Mouse (Mus musculus): ENCODE measurements around the gene Rtraf. TPM values are rescaled to one million over a fixed set of nuclear protein-coding genes. Genes with fewer than 3 reads are reported as not detected.
"Not testable (repeated sequence)": the region's sequence is repeated elsewhere in the genome, so short reads cannot be mapped to it uniquely, and the experiment has no call there.

Rtraf gene
- 34.3 and 36.9 TPM in 2 replicates for polyA plus RNA-seq (2012; rRNA removed)

DNA sequence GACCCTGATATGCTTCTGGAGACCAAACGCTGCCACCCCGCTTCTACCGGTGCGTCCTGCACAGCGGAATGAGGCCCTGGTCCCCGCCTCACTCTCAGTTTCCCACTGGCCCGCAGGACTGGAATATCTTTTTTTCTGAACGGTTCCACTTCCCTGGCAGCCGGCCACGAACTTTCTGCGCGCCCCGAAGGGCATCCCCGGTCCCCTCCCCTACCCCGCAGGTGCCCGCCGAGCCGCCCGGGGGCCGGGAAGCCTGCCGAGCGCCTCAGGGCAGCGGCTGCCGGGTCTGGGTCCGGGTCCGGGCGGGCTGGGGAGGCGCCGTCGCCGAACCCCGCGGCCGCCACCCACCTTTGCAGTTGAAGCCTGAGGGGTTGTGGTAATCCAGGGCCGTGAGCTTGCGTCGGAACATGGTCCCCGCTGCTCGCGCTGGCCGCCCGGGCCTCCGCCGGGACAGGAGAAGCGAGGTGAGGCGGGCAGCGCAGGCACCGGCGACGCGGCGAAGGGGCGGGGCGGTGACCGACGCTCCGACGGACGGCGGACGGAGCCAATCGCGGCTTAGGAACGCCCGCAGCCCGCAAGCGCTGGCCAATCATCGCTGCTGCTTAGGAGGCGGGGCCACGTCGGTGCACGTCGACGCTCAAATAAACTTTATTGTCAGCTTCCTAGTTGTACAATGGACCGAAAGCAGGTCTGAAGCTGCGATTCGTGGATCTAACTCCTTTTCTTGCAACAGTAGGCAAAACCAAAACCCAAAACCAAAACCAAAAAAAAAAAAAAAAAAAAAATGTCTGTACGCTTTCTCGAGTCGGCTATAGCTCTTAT is at the start of gene Rtraf:
Gene Rtraf (minus strand): TSS at position 504 of the 822 bp plus-strand sequence.
- WGBS: under 1% methylated on average over 80 of the region's 80 CpGs
- DNase-seq (ENCODE audit: low read depth, low spot score): peak; percentile 70

- 71% methylated on average over 5 of the region's 5 CpGs for WGBS
- no peak for DNase-seq (ENCODE audit: low read depth, low spot score)
These were observed 43.8 kb upstream of the Rtraf start for GRCm38 (mm10) chr14:19867286-19867935.

DNA sequence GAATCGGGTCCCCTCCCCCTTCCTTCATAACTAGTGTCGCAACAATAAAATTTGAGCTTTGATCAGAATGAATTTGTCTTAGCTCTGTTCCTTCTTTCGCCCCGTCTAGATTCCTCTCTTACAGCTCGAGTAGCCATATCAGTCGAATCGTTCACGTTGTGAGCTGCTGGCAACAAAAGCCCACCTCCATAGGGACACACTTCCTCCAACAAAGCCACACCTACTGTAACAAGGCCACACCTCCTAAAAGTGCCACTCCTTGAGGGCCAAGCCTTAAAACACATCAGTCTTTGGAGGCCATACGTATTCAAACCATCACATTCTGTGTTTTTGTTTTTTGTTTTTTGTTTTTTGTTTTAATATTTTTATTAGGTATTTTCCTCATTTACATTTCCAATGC is 41.5 kb upstream of the Rtraf start:
- not testable (repeated sequence) for DNase-seq (ENCODE audit: low read depth, low spot score)
- WGBS: 67% methylated on average over 9 of the region's 9 CpGs

DNA sequence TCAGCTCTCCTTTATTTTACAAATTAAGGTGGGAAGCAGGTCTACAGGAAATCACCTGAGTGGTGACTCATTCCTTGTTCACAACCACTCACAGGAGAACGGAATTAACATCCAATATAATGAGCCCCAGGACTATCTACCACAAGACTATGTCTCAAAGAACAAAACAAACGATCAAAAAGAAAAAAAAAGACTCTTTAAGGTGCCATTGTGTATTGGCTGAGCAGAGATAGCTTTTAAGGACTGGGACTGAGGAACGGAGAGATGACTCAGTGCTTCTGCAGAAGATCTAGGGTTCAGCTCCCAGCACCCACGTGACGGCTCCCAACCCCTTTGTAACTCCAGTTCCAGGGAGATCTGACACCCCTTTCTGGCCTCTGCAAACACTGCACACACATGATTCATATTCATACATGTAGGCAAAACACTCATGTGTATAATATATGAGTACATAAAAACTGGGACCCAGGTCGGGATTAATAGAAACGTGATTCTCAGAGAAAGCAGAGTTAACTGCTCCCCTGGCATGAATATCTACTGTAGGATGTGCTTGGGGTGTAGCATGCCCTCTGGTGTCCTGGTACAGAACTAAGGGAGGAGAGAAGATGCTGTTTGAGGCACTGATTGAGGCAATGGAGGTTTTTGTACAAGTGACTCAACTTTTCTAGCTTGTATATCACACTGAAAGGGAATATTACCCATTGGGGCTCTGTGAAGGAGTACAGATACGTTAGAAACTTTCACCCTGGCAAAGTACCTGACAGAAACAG is 37.9 kb upstream of the Rtraf start:
- DNase-seq (ENCODE audit: low read depth, low spot score): no peak
- 80% methylated on average over 8 of the region's 8 CpGs for WGBS

DNA sequence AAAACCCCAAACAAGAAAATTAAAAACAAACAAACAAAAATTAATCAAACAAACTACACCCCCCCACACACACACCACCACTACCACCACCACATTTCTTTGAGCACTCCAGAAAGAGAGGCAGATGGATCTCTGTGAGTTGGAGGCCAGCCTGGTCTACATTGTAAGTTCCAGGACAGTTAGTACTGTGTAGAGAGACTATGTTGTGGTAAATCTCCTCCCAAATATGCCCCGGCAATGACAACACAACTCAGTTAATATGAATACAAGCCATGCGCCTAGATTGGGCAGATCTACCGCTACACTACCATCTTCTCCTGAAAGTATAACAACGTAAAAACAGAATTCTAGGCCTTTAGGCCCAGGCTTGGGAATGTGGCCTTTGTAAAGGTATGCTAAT is 36.7 kb upstream of the Rtraf start:
- 90% methylated on average over 4 of the region's 4 CpGs for WGBS
- no peak for DNase-seq (ENCODE audit: low read depth, low spot score)

DNA sequence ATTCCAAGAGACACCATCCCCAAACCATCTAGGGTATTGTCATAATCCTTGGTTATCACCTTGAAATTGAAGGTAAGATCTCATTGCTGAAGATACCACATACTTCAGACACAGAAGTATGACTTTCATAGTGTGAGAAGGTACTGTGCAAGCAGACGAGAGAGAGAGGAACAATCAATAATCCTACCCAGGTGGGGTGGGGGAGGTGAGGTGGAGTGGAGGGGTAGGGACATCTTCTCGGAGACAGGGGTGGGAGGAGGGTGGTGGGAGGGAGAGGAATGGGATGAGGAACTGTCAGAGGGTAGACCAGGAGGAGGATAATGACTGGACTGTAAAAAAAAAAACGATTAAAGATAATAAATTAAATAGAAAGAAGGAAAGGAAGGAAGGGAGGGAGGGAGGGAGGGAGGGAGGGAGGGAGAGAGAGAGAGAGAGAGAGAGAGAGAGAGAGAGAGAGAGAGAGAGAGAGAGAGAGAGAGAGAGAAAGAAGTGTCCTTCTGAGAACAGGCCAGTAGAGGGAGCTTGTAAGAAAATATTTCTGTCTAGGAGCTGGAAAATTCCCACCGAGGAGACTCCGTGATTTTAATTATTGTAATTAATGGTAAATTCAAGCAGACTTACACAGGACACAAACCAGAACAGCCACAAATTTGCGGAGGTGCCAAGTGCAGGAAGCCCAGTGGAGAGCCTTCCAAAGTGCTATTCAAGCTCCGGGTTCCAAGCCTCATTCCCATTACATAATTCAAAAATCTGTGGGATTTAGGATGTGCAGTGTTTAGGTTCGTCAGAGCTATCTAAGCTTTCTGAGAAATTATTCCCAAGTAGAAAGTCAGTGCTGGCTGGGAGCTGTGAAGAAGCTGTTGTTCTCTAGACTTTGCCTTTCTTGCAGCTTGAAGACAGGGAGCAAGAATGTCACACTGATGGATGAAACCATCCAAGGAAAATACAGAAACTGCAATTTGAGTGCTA is 35.5 kb upstream of the Rtraf start:
- DNase-seq (ENCODE audit: low read depth, low spot score): no peak
- WGBS: 44% methylated on average over 8 of the region's 8 CpGs

GRCm38 (mm10) chr14:19858279-19858678 is 34.7 kb upstream of the Rtraf start:
- no peak for DNase-seq (ENCODE audit: low read depth, low spot score)
- 67% methylated on average over 2 of the region's 2 CpGs for WGBS

GRCm38 (mm10) chr14:19853471-19853870 is 29.8 kb upstream of the Rtraf start:
- WGBS: 65% methylated on average over 3 of the region's 3 CpGs
- no peak for DNase-seq (ENCODE audit: low read depth, low spot score)

GRCm38 (mm10) chr14:19839600-19840332 is 16.1 kb upstream of the Rtraf start:
- DNase-seq (ENCODE audit: low read depth, low spot score): no peak
- 24% methylated on average over 15 of the region's 15 CpGs for WGBS

DNA sequence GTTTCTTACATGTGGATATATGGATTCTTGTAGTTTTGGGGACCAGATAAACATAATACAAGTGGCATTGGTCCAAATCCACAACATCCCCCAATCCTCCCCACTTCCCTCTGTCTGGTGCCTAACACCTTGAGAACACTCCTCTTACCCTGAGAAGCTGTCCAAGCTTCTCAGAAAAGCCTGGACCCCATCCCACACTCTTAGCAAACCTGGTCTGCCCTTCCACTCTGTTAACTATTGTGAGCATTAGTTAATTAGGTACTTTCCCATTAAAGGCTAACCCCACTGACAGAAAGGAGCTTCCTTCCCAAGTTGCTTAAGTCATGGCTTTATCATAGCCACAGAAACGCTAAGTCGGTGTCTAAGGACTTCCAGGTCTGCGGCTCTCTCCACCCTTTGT is 12.7 kb upstream of the Rtraf start:
- WGBS: 82% methylated on average over 3 of the region's 3 CpGs
- no peak for DNase-seq (ENCODE audit: low read depth, low spot score)

- 67% methylated on average over 11 of the region's 11 CpGs for WGBS
- no peak for DNase-seq (ENCODE audit: low read depth, low spot score)
These were observed 1.9 kb upstream of the Rtraf start for GRCm38 (mm10) chr14:19825481-19825880.

DNA sequence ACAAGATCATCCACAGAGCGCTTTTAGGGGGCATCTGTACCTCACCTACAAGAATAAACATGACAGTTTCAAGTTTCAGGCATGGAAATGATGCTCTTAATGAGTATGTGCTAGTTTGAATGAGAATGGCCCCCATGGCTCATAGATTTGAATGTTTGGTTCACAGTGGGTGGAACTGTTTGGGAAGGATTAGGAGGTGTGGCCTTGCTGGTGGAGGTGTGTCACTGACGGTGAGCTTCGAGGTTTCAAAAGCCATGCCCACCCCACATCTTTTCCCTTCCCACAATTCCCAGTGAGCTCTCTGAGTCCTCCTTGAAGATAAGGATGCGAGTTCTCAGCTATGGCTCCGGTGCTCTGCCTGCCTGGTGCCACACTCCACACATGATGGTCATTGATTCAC is 1.9 kb downstream of the Rtraf start:
- WGBS: 98% methylated on average over 5 of the region's 5 CpGs
- DNase-seq (ENCODE audit: low read depth, low spot score): no peak

DNA sequence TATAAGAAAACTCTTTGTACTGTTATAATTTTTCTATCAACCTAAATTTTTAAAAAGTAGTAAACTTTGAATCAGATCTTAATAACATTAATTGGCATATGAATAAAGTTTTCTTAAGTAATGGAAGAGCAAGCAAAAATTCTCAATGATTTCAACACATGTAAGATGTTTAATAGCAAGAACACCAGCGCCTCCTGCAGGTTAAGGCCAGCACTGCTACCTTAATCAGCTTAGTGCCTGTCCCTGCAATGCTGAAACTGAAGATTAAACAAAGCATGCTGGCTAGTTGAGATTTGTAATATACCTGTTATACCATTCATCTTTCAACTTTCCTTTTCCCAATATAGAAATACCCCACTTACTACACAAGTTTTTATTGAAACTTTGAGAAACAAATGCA is 5.7 kb downstream of the Rtraf start:
- WGBS: 2% methylated on average over 1 of the region's 1 CpGs
- no peak for DNase-seq (ENCODE audit: low read depth, low spot score)

- 45% methylated on average over 2 of the region's 2 CpGs for WGBS
- no peak for DNase-seq (ENCODE audit: low read depth, low spot score)
These were observed 10.6 kb downstream of the Rtraf start for GRCm38 (mm10) chr14:19813061-19813460.

GRCm38 (mm10) chr14:19809934-19810333 is 13.7 kb downstream of the Rtraf start:
- DNase-seq (ENCODE audit: low read depth, low spot score): no peak
- WGBS: 78% methylated on average over 10 of the region's 10 CpGs

GRCm38 (mm10) chr14:19807858-19808257 is 15.8 kb downstream of the Rtraf start:
- no peak for DNase-seq (ENCODE audit: low read depth, low spot score)
- 89% methylated on average over 2 of the region's 2 CpGs for WGBS

- DNase-seq (ENCODE audit: low read depth, low spot score): no peak
- WGBS: 62% methylated on average over 3 of the region's 3 CpGs
These were observed 16.3 kb downstream of the Rtraf start for GRCm38 (mm10) chr14:19807339-19807738.

DNA sequence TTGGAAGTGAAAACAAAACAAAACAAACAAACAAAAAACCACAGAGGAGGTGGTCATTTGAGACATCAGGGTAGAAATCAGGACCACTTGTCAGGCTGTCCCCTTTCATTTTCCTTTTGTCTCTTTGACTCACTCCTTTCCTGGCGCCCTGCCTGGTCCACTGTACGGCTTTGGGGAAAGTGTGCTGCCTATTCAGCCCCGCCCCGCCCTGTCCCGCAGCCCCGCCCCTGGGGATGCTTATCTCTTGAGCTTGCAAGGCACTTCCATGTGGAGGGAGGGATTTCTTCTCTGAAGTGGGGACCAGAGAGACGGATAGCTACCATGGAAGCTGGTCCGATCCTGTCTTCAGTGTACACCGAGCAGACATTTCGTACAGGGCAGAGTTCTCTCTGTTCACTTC is 20.0 kb downstream of the Rtraf start:
- no peak for DNase-seq (ENCODE audit: low read depth, low spot score)
- WGBS: 43% methylated on average over 10 of the region's 10 CpGs

- 65% methylated on average over 4 of the region's 4 CpGs for WGBS
- DNase-seq (ENCODE audit: low read depth, low spot score): no peak
These were observed 20.4 kb downstream of the Rtraf start for GRCm38 (mm10) chr14:19803222-19803621.
